Mouse (Mus musculus): ENCODE results near the gene Vmn2r46.
"Not testable (repeated sequence)": the region's sequence is repeated elsewhere in the genome, so short reads cannot be mapped to it uniquely, and the experiment has no call there.

Gene Vmn2r46

GRCm38 (mm10) chr7:9770471-9770870, at the start of gene Vmn2r46:
Gene Vmn2r46 (minus strand): TSS chr7:9770571.
- DNase-seq (ENCODE audit: low read depth in 2 of 2, low spot score in 2 of 2): not testable (repeated sequence)

All from CD8-positive naive resting alpha-beta T cell, adult 2 months (primary cell).